Mouse (Mus musculus): Measurements from ENCODE around the gene Nap1l1.
A peak's percentile ranks its signal among the peaks of the same experiment; 100 is the strongest.

GRCm38 (mm10) chr10:111509981-111510380, 37.0 kb downstream of the Nap1l1 start:
- no peak for TF ChIP-seq CTCF (IDR thresholded peaks at IDR 0.05)
- peak; percentile 18; the same call in 1 of the 2 replicates for TF ChIP-seq EP300 (IDR thresholded peaks at IDR 0.05)

All from lung, postnatal 0 days (tissue).